Mouse (Mus musculus): ENCODE data around the gene Agpat4. TPM values are rescaled to one million over a fixed set of nuclear protein-coding genes. Genes with fewer than 3 reads are reported as not detected.
"Not testable (repeated sequence)": the region's sequence is repeated elsewhere in the genome, so short reads cannot be mapped to it uniquely, and the experiment has no call there.

The Agpat4 gene
- total RNA-seq, 4 experiments from 2014 or later, result 63.1 to 76.5 (median 71.2) TPM

DNA sequence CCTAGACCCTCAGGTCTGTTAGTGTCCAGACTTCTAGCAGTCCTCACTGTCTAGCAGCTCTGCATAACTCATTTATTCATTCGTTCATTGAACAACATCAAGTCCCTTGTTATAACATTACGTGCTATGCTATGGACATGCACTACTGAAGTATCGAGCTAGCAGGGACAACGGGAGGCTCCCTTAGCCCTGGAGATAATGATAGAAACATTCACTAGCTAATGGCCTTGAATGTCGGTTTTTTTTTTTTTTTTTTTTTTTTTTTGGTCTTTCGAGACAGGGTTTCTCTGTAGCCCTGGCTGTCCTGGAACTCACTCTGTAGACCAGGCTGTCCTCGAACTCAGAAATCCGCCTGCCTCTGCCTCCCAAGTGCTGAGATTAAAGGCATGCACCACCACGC lies 3.8 kb downstream of the Agpat4 start:
- DNase-seq (ENCODE audit: low spot score in 2 of 2), result not testable (repeated sequence)

GRCm38 (mm10) chr17:12123168-12123567 lies 4.7 kb downstream of the Agpat4 start:
- no peak for DNase-seq (ENCODE audit: low spot score in 2 of 2)

DNA sequence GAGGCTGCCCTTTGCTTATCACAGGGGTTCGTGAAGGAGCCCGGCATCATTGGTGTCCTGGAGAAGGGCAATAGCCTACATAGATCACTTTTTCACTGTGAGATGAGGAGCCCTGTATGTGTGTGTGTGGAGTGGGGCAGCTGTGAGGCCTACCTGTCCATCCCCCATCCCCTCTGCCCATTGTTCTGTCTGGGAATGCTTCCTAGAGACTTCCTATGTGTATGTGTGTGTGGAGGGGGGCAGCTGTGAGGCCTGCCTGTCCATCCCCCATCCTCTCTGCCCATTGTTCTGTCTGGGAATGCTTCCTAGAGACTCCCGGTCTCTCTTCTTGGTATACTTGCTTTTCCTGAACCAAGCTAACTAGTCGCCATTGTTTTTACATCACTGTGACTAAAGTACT lies 8.6 kb downstream of the Agpat4 start:
- DNase-seq (ENCODE audit: low spot score in 2 of 2), result no peak

DNA sequence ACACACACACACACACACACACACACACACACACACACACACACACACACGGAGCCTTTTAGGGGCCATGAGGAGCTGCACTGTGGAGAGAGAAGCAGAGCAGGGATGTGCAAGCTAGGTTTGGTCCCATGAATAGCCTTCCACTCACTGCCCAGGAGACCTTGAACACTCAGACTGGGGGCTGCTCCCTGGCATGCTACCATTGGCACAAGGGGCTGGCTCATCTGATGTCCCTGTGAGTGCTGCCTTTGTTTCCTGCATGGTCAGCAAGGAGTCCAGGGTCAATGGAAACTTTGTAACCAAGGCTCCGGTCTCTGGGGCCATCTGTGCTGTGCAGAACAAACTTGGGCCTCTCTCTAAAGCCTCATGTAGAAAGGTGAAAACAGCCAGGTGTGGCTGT lies 10.5 kb downstream of the Agpat4 start:
- no peak for DNase-seq (ENCODE audit: low spot score in 2 of 2)

DNA sequence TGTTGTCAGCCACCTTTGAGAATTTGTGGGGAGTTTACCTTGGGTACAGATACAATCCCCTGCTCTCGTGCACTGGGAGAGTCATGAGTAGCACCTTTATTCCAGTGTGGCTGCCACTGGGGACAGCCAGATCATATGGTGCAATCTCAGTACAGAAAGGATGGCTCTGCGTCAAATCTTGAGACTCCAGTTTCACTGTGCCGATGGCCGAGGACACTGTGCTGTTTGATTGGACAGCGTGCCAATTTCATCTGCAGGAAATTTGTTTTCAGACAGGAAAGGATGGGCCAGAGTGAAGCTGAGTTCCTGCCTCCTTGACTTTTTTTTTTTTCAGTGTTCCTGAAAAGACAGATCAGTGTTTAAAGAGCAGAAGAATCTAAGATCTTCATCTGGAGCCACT lies 12.7 kb downstream of the Agpat4 start:
- DNase-seq (ENCODE audit: low spot score in 2 of 2), result no peak

GRCm38 (mm10) chr17:12131581-12131980 lies 13.1 kb downstream of the Agpat4 start:
- no peak for DNase-seq (ENCODE audit: low spot score in 2 of 2)

GRCm38 (mm10) chr17:12132904-12133303 lies 14.4 kb downstream of the Agpat4 start:
- no peak for DNase-seq (ENCODE audit: low spot score in 2 of 2)

- DNase-seq (ENCODE audit: low spot score in 2 of 2), result peak in 1 of 2 experiments; percentile 28
Measured at GRCm38 (mm10) chr17:12133985-12134384, 15.5 kb downstream of the Agpat4 start.

DNA sequence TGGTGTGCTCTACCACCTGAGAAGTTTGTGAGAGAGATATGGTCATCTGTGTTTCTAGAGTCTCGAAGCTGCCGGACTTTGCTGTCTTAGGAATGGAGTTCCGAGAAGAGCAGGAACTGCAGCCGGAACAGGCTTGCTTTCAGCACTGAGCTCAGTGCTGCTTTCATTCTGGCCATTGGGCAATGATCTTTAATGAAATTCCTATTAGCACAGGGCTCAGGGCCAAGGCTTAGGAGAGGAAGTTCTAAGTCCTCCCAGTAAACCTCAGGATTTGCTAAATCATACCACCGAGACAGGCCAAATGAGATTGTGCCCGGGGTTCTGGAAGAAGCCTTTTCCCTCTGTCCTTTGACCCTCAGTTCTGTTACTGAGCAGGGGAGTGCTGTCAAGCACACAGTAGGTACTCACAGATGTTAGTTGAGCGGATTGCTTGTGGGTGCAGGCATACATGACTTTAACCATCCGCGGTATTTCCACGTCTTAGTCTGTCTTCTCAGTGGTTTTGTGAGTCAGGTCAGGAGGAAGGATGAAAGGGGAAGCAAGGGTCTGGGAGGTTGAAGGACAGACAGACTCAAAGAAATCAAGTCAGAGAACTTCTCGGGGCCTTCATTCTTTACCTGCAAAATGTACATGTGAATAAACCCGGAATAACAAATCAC lies 16.6 kb downstream of the Agpat4 start:
- DNase-seq (ENCODE audit: low spot score in 2 of 2), result no peak

- DNase-seq (ENCODE audit: low spot score in 2 of 2), result no peak
Measured at GRCm38 (mm10) chr17:12138355-12138754, 19.9 kb downstream of the Agpat4 start.

DNA sequence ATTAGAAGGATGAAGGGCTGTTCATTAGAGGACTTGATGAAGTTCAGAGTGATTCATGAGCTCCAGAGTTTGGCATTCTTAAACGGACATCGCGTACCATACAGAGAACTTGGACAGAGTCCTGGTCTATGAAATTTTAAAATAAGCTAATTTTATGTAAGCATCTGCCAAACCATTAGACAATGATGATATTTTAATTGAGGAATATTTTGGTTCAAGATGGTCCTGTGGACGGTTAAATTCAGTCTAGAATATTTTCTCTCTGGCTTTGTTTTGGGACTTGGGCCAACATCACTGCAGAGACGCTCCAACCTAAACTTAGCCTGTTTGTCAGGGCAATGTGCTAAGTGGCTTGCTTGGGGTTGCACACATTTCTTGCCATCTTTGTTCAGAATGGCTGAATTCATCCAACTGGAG lies 25.5 kb downstream of the Agpat4 start:
- DNase-seq (ENCODE audit: low spot score in 2 of 2), result no peak

DNA sequence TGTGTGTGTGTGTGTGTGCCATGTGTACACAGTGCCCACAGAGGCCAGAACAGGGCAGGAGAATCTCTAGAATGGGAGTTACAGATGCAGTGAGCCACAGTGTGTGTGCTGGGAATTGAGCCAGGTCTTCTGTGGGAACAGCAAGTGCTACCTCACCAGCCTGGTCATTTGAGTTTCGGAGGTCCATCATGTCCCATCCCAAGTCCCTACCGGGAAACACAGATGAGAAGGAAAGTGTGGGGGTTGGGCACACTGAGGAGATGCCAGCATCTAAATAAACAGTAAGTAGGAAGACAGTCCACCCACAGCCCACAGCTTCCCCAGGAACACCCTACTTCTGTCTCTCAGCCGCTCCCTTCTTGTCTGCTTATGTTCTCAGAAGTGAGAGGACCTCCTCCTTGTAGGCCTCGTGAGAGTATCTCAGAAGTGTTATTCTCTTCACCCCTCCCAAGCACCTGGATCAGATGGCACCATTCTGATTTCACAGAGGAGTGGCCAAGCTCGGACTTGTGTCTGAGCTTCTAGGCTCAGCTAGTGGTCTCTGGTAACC lies 27.7 kb downstream of the Agpat4 start:
- DNase-seq (ENCODE audit: low spot score in 2 of 2), result peak in 1 of 2 experiments; percentile 34

GRCm38 (mm10) chr17:12147830-12148229 lies 29.3 kb downstream of the Agpat4 start:
- no peak for DNase-seq (ENCODE audit: low spot score in 2 of 2)

DNA sequence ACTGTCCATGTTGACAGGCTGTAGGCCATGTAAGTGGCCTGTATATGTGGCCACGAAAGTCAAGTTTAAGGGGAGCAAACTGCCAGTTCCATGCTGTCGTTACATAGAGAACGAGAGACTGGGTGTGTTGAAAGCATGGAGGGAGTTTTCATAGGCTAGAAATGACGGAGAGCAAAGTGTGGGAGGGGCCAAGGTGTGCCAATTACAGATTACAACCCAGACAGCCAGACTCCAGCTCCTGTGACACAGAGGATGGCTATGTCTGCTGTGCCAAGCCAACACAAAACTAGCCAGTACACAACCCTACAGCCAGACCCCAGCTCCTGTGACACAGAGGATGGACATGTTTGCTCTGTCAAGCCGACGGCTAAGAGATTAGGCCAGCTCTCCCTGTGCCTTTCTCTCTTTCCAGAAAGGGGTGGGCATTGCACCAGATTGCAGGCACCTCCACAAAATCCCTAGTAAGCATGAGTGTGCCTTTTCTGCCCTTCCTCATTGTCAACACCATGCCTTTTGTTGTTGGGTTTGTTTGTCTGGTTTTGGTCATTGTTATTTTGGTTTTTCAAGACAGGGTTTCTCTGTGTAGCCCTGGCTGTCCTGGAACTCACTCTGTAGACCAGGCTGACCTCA lies 30.8 kb downstream of the Agpat4 start:
- no peak for DNase-seq (ENCODE audit: low spot score in 2 of 2)

GRCm38 (mm10) chr17:12150970-12151369 lies 32.5 kb downstream of the Agpat4 start:
- no peak for DNase-seq (ENCODE audit: low spot score in 2 of 2)

DNA sequence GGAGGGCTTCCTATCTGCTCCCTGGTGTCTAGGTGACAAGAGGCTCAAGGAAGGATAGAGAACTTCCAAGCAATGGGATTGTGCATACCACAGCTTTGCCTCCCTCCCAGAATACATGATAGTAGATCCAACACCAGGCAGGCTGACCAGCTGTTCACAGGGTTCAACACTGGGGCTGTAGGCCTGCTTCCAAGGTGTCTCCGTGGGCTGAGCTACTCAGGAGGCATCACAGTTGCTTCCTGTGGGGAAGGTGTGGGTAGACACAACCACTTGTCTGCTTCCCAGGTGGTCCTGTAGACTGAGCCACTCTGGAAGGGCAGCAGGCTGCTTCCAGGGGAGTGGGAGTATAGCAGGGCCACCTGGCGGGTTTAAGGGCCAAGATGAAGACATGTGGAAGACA lies 35.8 kb downstream of the Agpat4 start:
- no peak for DNase-seq (ENCODE audit: low spot score in 2 of 2)

GRCm38 (mm10) chr17:12155236-12155635 lies 36.7 kb downstream of the Agpat4 start:
- peak in 1 of 2 experiments; percentile 42 for DNase-seq (ENCODE audit: low spot score in 2 of 2)

- no peak for DNase-seq (ENCODE audit: low spot score in 2 of 2)
Measured at GRCm38 (mm10) chr17:12155872-12156271, 37.4 kb downstream of the Agpat4 start.

- DNase-seq (ENCODE audit: low spot score in 2 of 2), result no peak
Measured at GRCm38 (mm10) chr17:12156661-12157060, 38.2 kb downstream of the Agpat4 start.

- DNase-seq (ENCODE audit: low spot score in 2 of 2), result no peak
Measured at GRCm38 (mm10) chr17:12157203-12157602, 38.7 kb downstream of the Agpat4 start.

GRCm38 (mm10) chr17:12159187-12160060 lies 40.9 kb downstream of the Agpat4 start:
- DNase-seq (ENCODE audit: low spot score in 2 of 2), result no peak

- no peak for DNase-seq (ENCODE audit: low spot score in 2 of 2)
Measured at GRCm38 (mm10) chr17:12160061-12160421, 41.5 kb downstream of the Agpat4 start.
